ENCODE assay signal across 8 mouse cellular contexts in the genomic region with DNA sequence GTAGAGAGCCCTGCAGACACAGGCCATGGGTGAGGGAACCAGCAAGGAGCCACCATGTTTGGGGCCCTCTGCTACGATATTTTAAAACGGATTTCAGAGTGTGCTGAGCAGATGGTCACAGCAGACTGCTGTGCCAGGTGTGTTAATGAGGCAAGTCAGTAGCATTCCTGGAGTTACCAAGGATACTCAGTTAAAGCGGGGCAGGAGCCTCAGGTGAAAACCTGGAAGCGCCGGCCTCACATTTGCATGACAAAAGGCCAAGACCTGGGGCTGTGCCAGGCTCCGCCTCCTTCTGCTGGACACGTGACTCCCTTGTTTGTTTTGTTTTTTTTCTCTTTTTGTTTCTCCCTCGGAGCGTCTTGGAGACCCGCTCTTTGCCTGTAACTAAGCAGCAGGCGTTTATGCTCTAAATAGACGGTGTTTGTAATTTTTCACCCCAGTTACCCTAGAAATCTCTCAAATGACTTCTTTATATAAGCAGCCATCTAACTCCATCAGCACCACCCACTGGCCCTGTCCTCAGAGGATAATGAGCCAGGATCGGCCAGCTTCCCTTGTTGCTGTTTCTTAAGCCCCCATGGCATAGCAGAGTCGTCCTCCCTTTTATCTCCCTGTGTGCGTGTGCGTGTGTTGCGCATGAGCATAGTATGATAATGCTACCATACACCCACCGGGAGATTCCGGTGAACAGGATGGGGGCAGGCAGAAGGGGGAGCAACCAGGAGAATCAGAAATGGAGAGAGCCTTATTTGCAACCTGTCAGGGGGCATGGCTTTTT.
A peak's percentile ranks its signal among the peaks of the same experiment; 100 is the strongest.
DNase-seq lines count a peak whose midpoint lies in the region; ATAC-seq and TF ChIP-seq lines count a peak whose summit lies in the region.

No protein-coding gene starts in this region.

- no peak overlapping the region for H3K9ac ChIP-seq in liver, embryonic 16.5 days (ENCODE audit: low read depth, low read length)

- H3K27me3 ChIP-seq in embryonic facial prominence, embryonic 10.5 days (replicated peaks; ENCODE audit: low read depth, poor library complexity, severe bottlenecking) = peaks cover 8% of the 10 kb centered on the region; the same call in 1 of the 2 replicates
- no peaks in the 10 kb centered on the region for H3K27me3 ChIP-seq in liver, embryonic 16.5 days (ENCODE audit: control insufficient read depth, insufficient read depth, low read depth, low read length)

- H3K36me3 ChIP-seq in embryonic facial prominence, embryonic 10.5 days (replicated peaks) = no peaks in the 10 kb centered on the region
- H3K36me3 ChIP-seq in liver, embryonic 16.5 days (ENCODE audit: control insufficient read depth, insufficient read depth) = no peaks in the 10 kb centered on the region

- no peaks in the 10 kb centered on the region for H3K9me3 ChIP-seq in embryonic facial prominence, embryonic 10.5 days
- H3K9me3 ChIP-seq in liver, embryonic 16.5 days (replicated peaks; ENCODE audit: control insufficient read depth, low read length) = no peaks in the 10 kb centered on the region

- H3K4me1 ChIP-seq in embryonic facial prominence, embryonic 10.5 days = peaks cover 43% of the 10 kb centered on the region
- no peaks in the 10 kb centered on the region; the same call in 1 of the 2 replicates for H3K4me1 ChIP-seq in liver, embryonic 16.5 days (ENCODE audit: control insufficient read depth, low read depth, low read length)

- peak overlapping the region; percentile 52 for H3K4me3 ChIP-seq in embryonic facial prominence, embryonic 10.5 days
- H3K4me3 ChIP-seq in layer of hippocampus, adult 2 months = peak overlapping the region; percentile 46
- no peak overlapping the region for H3K4me3 ChIP-seq in liver, embryonic 16.5 days (ENCODE audit: low read depth, low read length)

- no peak for TF ChIP-seq CTCF in layer of hippocampus, adult 2 months (conservative IDR thresholded peaks at IDR 0.05)

- peak overlapping the region; percentile 78 for H3K27ac ChIP-seq in embryonic facial prominence, embryonic 10.5 days (replicated peaks)
- peak overlapping the region; percentile 85 for H3K27ac ChIP-seq in layer of hippocampus, adult 2 months
- no peak overlapping the region for H3K27ac ChIP-seq in liver, embryonic 16.5 days (ENCODE audit: low read length)

- ATAC-seq in liver, embryonic 16.5 days (ENCODE audit: low read depth) = no peak

- intact Hi-C loops in heart, postnatal 10 days (cut with DNase I) = no loop called here

- peak; percentile 3 for DNase-seq in thymus, postnatal 0 days (ENCODE audit: low spot score)
- no peak for DNase-seq in thymus, postnatal 25 days
- DNase-seq in embryonic facial prominence, embryonic 10.5 days (ENCODE audit: low spot score) = peak; percentile 69
- DNase-seq in heart, postnatal 10 days = peak; percentile 20 to 59
- peak; percentile 57 to 65 for DNase-seq in layer of hippocampus, adult 2 months (ENCODE audit: low spot score in 2 of 2)
- peak; percentile 52 for DNase-seq in ovary, postnatal 36 days (ENCODE audit: low spot score)
- DNase-seq in spleen, adult 18-20 months = no peak

- WGBS in embryonic facial prominence, embryonic 10.5 days = 4% methylated on average over 19 of the region's 19 CpGs
- WGBS in liver, embryonic 16.5 days (ENCODE audit: insufficient replicate concordance) = 15% methylated on average over 19 of the region's 19 CpGs

- H3K4me2 ChIP-seq in liver, embryonic 16.5 days (ENCODE audit: low read depth, low read length) = peak overlapping the region; percentile 40

Comparison
In these comparisons a context has a peak if more than half of its experiments do, and no peak if none do; other contexts are left out.
1. DNase-seq: peak in thymus, postnatal 0 days (single experiment), embryonic facial prominence, embryonic 10.5 days (single experiment), heart, postnatal 10 days (2 of 2), layer of hippocampus, adult 2 months (2 of 2) and ovary, postnatal 36 days (single experiment); none in thymus, postnatal 25 days (single experiment) and spleen, adult 18-20 months (0 of 2).